Mouse (Mus musculus): Measurements from ENCODE around the gene Rab3il1. TPM values are rescaled to one million over a fixed set of nuclear protein-coding genes. Genes with fewer than 3 reads are reported as not detected.

Gene Rab3il1
- total and polyA plus RNA-seq, 3 experiments = 0.04 TPM; not detected in 2

DNA sequence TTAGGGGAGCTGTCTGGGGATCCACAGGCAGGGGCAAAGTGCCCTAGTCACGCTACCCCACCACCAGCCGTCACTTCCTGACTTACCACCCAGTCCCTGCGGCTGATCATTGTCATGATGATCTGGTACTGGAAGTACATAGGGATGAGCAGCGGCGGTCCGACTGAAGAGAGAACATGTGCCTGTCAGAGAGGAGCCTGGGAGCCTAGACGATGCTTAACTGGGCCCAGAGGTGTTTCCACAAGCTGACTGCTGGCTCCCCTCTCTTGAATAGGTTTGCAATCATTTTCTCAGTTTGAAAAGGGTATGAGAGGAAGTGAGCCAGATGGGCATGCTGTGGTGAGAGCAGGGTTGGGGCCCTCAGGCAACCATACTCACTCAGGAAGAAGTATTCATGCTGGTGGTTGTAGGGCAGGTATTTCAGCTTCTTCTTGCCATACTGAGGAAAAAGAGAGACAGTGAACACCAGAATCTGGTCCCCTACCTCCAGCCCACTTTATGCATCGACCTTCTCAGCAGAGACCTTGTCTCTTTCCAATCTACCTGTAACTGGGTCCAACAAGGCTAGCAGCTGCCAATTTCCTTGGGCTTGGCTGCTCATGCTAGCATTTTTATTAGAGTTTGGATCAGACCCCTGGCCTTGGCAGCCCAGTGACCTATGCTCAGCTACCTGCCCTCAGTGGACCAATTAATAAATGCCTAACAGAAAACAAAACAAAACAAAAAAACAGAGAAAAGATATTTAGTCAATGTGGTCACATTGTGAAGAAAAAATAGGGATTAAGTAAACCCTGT lies 68.9 kb downstream of the Rab3il1 start:
- in situ Hi-C loops (cut with MboI; ENCODE audit: low pct_ligation_motif_present, low pct_unique_long_range_greater_than_20kb, low sequenced_read_pairs) = no loop called here
- peak; percentile 30 for DNase-seq (ENCODE audit: extremely low read depth)
- Histone ChIP-seq H3K4me3 (replicated peaks in 1 of 3; ENCODE audit: low read depth in 2 of 3, low read length in 2 of 3, poor library complexity in 1 of 3) (no peak overlapping the region), H3K27ac (ENCODE audit: insufficient read depth, low read depth) (no peak overlapping the region), H3K9me3 (replicated peaks; ENCODE audit: low read length) (peaks cover 18% of the 10 kb centered on the region), H3K9ac (ENCODE audit: insufficient read depth, low read depth) (no peak overlapping the region), H3K79me2 (replicated peaks; ENCODE audit: control insufficient read depth, extremely low read depth, insufficient read depth, poor library complexity, severe bottlenecking) (no peaks in the 10 kb centered on the region), H3K27me3 (replicated peaks) (no peaks in the 10 kb centered on the region), H3K4me1 (ENCODE audit: control insufficient read depth in 1 of 2, insufficient read depth in 2 of 2) (peaks cover 5 to 43% of the 10 kb centered on the region in 2 experiments; a peak in 3 of 4 replicates), H3K36me3 (replicated peaks in 1 of 2; ENCODE audit: control insufficient read depth in 1 of 2, insufficient read depth in 1 of 2, low read length in 1 of 2) (no peaks in the 10 kb centered on the region), H3K4me2 (ENCODE audit: insufficient read depth, low read depth, poor library complexity, severe bottlenecking) (no peak overlapping the region)
- dilution Hi-C loops (cut with MboI; ENCODE audit: extremely low pct_ligation_motif_present, extremely low pct_unique_long_range_greater_than_20kb, low sequenced_read_pairs) = no loop called here
- TF ChIP-seq POLR2AphosphoS2 (IDR thresholded peaks at IDR 0.05; ENCODE audit: low read depth, low read length) (no peak), SIN3A (IDR thresholded peaks at IDR 0.05; ENCODE audit: low read length) (no peak), KAT2A (IDR thresholded peaks at IDR 0.05; ENCODE audit: insufficient replicate concordance, low read length) (no peak), ZKSCAN1 (IDR thresholded peaks at IDR 0.05; ENCODE audit: borderline replicate concordance, low read depth, low read length) (no peak), USF2 (conservative IDR thresholded peaks at IDR 0.05; ENCODE audit: low read depth, low read length) (no peak), ZMIZ1 (IDR thresholded peaks at IDR 0.05; ENCODE audit: low read depth, low read length) (no peak), USF1 (IDR thresholded peaks at IDR 0.05; ENCODE audit: low read depth, low read length) (no peak), ELF1 (IDR thresholded peaks at IDR 0.05; ENCODE audit: low read depth, low read length) (no peak), RAD21 (IDR thresholded peaks at IDR 0.05; ENCODE audit: low read depth, low read length) (no peak), TBP (conservative IDR thresholded peaks at IDR 0.05; ENCODE audit: low read depth, low read length) (no peak), EP300 (IDR thresholded peaks at IDR 0.05; ENCODE audit: low read length) (no peak), UBTF (IDR thresholded peaks at IDR 0.05; ENCODE audit: low read depth, low read length) (no peak), ZC3H11A (IDR thresholded peaks at IDR 0.05; ENCODE audit: low read depth, low read length) (no peak), MEF2A (IDR thresholded peaks at IDR 0.05; ENCODE audit: borderline replicate concordance, low read depth, low read length) (no peak), CHD2 (IDR thresholded peaks at IDR 0.05; ENCODE audit: low read length) (no peak), MAX (IDR thresholded peaks at IDR 0.05; ENCODE audit: low read length) (no peak), MAZ (IDR thresholded peaks at IDR 0.05; ENCODE audit: low read depth, low read length) (no peak), CTCF (conservative IDR thresholded peaks at IDR 0.05 in 1 of 2, IDR thresholded peaks at IDR 0.05 in 1 of 2; ENCODE audit: low read depth in 2 of 2, low read length in 2 of 2) (no peak), PAX5 (IDR thresholded peaks at IDR 0.05; ENCODE audit: low read length) (no peak), JUND (conservative IDR thresholded peaks at IDR 0.05; ENCODE audit: low read depth, low read length) (no peak)

DNA sequence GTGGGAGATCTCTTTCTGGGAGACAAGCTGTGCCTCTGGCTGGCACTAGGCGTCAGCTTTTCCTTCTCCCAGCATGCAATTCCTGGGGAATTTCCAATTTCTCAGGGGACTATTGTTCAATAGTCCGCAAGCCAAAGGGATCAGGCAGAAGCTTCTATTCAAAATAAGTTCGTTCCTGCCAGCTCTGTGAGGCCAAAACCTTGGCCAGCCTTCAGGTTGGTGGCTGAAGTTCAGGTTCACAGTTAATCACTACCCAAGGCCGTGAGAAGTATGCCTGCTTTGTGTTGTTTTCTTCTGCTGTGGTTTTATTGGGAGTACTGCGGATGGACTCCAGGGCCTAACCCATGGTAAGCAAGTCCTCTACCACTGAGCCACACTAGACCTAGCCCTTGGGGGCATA lies 69.7 kb downstream of the Rab3il1 start:
- Histone ChIP-seq H3K4me2 (ENCODE audit: insufficient read depth, low read depth, poor library complexity, severe bottlenecking) (no peak overlapping the region), H3K27me3 (replicated peaks) (no peaks in the 10 kb centered on the region), H3K4me3 (replicated peaks in 1 of 3; ENCODE audit: low read depth in 2 of 3, low read length in 2 of 3, poor library complexity in 1 of 3) (no peak overlapping the region), H3K27ac (ENCODE audit: insufficient read depth, low read depth) (no peak overlapping the region), H3K9me3 (replicated peaks; ENCODE audit: low read length) (peaks cover 18% of the 10 kb centered on the region), H3K9ac (ENCODE audit: insufficient read depth, low read depth) (no peak overlapping the region), H3K36me3 (replicated peaks in 1 of 2; ENCODE audit: control insufficient read depth in 1 of 2, insufficient read depth in 1 of 2, low read length in 1 of 2) (no peaks in the 10 kb centered on the region), H3K4me1 (ENCODE audit: control insufficient read depth in 1 of 2, insufficient read depth in 2 of 2) (peaks cover 3 to 35% of the 10 kb centered on the region in 2 experiments; a peak in 2 of 4 replicates), H3K79me2 (replicated peaks; ENCODE audit: control insufficient read depth, extremely low read depth, insufficient read depth, poor library complexity, severe bottlenecking) (no peaks in the 10 kb centered on the region)
- dilution Hi-C loops (cut with MboI; ENCODE audit: extremely low pct_ligation_motif_present, extremely low pct_unique_long_range_greater_than_20kb, low sequenced_read_pairs) (no loop called here), in situ Hi-C loops (cut with MboI; ENCODE audit: low pct_ligation_motif_present, low pct_unique_long_range_greater_than_20kb, low sequenced_read_pairs) (no loop called here)
- no peak for DNase-seq (ENCODE audit: extremely low read depth)
- TF ChIP-seq NRF1 (IDR thresholded peaks at IDR 0.05; ENCODE audit: low read depth, low read length) (no peak), ETS1 (conservative IDR thresholded peaks at IDR 0.05; ENCODE audit: low read depth, low read length) (no peak), CHD2 (IDR thresholded peaks at IDR 0.05; ENCODE audit: low read length) (no peak)
